Mouse (Mus musculus): ENCODE results near the gene Ntn5. TPM values are rescaled to one million over a fixed set of nuclear protein-coding genes. Genes with fewer than 3 reads are reported as not detected.
A peak's percentile ranks its signal among the peaks of the same experiment; 100 is the strongest.

The Ntn5 gene
- polyA plus RNA-seq, 2 experiments = 0.59 to 1.3 TPM

DNA sequence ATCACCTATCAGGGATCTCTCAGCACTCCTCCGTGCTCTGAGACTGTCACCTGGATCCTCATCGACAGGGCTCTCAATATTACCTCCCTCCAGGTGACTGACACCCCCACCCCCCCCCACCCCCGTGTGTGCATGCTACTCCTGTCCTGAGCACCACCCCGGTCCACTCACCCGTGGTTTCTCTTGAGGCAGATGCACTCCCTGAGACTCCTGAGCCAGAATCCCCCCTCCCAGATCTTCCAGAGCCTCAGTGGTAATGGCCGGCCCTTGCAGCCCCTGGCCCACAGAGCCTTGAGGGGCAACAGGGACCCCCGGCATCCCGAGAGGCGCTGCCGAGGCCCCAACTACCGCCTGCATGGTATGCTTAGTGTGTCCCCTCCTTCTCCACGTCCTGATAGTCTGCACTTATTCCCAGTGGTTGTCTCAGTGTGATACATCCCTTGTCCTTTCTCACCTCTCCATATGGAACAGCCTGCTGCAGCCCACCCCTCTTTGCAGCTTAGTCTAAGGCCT is 19.8 kb downstream of the Ntn5 start:
- H3K36me3 ChIP-seq (ENCODE audit: control insufficient read depth, insufficient read depth, low read length) = no peaks in the 10 kb centered on the region
- ATAC-seq (ENCODE audit: low FRiP score, low read depth) (no peak), DNase-seq (ENCODE audit: low spot score) (no peak)
- H3K4me2 ChIP-seq (replicated peaks; ENCODE audit: low read depth, low read length, severe bottlenecking) = peak overlapping the region; percentile 88
- H3K27ac ChIP-seq (replicated peaks; ENCODE audit: low read depth, low read length) = peak overlapping the region; percentile 67
- TF ChIP-seq POLR2A (IDR thresholded peaks at IDR 0.05; ENCODE audit: borderline replicate concordance, extremely low read depth, insufficient read depth, insufficient read length) = no peak
- 44% methylated on average over 12 of the region's 12 CpGs for WGBS
- peak overlapping the region; percentile 49; the same call in 1 of the 2 replicates for H3K9ac ChIP-seq (ENCODE audit: low read depth, low read length, severe bottlenecking)
- peaks cover 44% of the 10 kb centered on the region for H3K4me1 ChIP-seq (ENCODE audit: control insufficient read depth, insufficient read depth, low read length)
- peak overlapping the region; percentile 63 for H3K4me3 ChIP-seq (replicated peaks; ENCODE audit: low read length)
- no peaks in the 10 kb centered on the region for H3K9me3 ChIP-seq (ENCODE audit: control insufficient read depth, low read length)
- H3K27me3 ChIP-seq (ENCODE audit: control insufficient read depth, insufficient read depth, low read length) = peaks cover 17% of the 10 kb centered on the region; the same call in 1 of the 2 replicates

DNA sequence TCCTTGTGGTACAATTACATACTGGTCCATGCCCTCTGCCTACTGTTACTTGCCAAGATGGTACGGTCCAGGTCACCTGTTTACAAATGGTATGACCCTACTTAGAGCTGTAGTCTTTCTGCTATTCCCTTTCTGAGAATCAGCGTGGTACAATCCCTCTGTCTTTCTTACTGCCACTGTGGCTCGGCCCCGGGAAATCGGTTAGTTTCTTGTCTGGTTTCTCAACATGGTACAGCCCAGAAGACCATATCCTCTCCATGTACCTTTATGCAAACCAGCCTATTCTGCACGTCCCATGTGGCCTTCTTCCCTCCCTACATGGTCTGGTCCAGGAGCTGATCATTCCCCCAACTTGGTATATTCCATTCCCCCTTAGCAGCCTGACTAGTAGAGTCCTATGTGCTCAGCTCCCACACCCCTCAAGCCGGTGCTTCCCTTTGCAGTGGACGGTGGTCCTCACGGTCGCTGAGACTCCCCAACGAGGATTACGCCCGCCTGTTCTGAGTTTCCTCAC is 20.3 kb downstream of the Ntn5 start:
- DNase-seq (ENCODE audit: low spot score) (peak; percentile 79), ATAC-seq (ENCODE audit: low FRiP score, low read depth) (peak; percentile 27; the same call in 1 of the 2 replicates)
- peaks cover 3% of the 10 kb centered on the region for H3K36me3 ChIP-seq (ENCODE audit: control insufficient read depth, insufficient read depth, low read length)
- peaks cover 44% of the 10 kb centered on the region for H3K4me1 ChIP-seq (ENCODE audit: control insufficient read depth, insufficient read depth, low read length)
- peak overlapping the region; percentile 88 for H3K4me2 ChIP-seq (replicated peaks; ENCODE audit: low read depth, low read length, severe bottlenecking)
- peak overlapping the region; percentile 67 for H3K27ac ChIP-seq (replicated peaks; ENCODE audit: low read depth, low read length)
- no peaks in the 10 kb centered on the region for H3K9me3 ChIP-seq (ENCODE audit: control insufficient read depth, low read length)
- under 1% methylated on average over 13 of the region's 13 CpGs for WGBS
- peaks cover 15% of the 10 kb centered on the region; the same call in 1 of the 2 replicates for H3K27me3 ChIP-seq (ENCODE audit: control insufficient read depth, insufficient read depth, low read length)
- TF ChIP-seq POLR2A (IDR thresholded peaks at IDR 0.05; ENCODE audit: borderline replicate concordance, extremely low read depth, insufficient read depth, insufficient read length) = no peak
- H3K4me3 ChIP-seq (replicated peaks; ENCODE audit: low read length) = peak overlapping the region; percentile 63
- H3K9ac ChIP-seq (ENCODE audit: low read depth, low read length, severe bottlenecking) = peak overlapping the region; percentile 49

DNA sequence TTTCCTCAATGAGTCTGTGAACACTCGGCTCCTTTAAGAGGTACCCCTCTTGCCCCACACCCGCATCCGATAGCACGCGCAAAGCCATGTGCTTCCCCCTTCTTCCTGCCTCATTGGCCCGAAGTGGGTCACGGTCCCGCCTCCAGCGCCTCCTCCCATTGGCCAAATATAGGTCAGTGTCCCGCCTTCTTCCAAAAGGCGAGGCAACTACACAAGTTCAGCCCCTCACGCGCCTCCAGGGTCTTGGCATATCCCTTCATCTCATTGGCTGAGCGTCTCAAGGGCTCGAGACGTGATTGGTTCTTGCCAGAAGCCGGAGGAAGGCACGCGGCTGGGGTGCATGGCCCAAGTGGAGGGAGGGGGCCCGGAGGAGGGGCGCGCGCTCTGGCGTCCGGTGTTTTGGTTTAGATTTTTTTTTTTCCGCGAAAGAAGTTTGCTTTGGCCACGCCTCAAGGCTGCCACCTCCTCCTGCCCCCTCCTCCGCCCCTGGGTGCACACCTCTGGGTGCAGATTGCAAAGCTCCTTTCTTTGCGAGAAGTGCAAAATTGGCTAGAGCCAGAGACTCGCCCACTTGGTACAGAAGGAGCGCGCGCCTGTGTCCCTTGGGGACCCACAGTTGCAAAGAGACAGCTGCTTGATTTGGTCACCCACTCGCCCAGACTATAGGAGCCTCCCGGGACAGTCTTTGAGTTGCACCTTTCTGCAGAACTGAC is 21.1 kb downstream of the Ntn5 start, which contains the start of gene Dbp:
Dbp (plus strand) TSS at position 359 of the 713 bp plus-strand sequence.
- Histone ChIP-seq H3K4me2 (replicated peaks; ENCODE audit: low read depth, low read length, severe bottlenecking) (peak within 1 kb of the TSS; percentile 88), H3K36me3 (ENCODE audit: control insufficient read depth, insufficient read depth, low read length) (peaks cover 9% of the 10 kb centered on the region), H3K27me3 (ENCODE audit: control insufficient read depth, insufficient read depth, low read length) (peaks cover 8% of the 10 kb centered on the region; the same call in 1 of the 2 replicates), H3K4me3 (replicated peaks; ENCODE audit: low read length) (peak within 1 kb of the TSS; percentile 63), H3K9ac (ENCODE audit: low read depth, low read length, severe bottlenecking) (peak within 1 kb of the TSS; percentile 49), H3K9me3 (ENCODE audit: control insufficient read depth, low read length) (no peaks in the 10 kb centered on the region), H3K27ac (replicated peaks; ENCODE audit: low read depth, low read length) (peak within 1 kb of the TSS; percentile 79), H3K4me1 (ENCODE audit: control insufficient read depth, insufficient read depth, low read length) (peaks cover 42% of the 10 kb centered on the region)
- under 1% methylated on average over 35 of the region's 36 CpGs for WGBS
- ATAC-seq (ENCODE audit: low FRiP score, low read depth) (peak; percentile 91), DNase-seq (ENCODE audit: low spot score) (peak; percentile 99)
- no peak for TF ChIP-seq POLR2A (IDR thresholded peaks at IDR 0.05; ENCODE audit: borderline replicate concordance, extremely low read depth, insufficient read depth, insufficient read length)

DNA sequence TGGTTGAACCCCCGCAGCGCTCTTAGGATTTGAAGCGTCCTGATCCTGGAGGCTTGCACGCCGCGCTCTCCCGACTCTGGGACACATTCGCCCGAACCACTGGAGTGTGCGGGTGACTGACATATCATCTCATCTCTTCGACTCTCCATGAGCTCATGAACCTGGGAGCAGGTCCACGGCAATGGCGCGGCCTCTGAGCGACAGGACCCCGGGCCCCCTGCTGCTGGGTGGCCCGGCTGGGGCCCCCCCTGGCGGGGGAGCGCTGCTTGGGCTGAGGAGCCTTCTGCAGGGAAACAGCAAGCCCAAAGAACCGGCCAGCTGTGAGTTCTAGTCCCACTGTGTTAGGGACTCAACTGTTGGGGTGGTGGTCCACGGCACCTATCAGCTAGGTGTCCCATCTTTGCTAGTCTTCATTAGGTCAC is 21.6 kb downstream of the Ntn5 start:
- Histone ChIP-seq H3K4me3 (replicated peaks; ENCODE audit: low read length) (peak overlapping the region; percentile 63), H3K27me3 (ENCODE audit: control insufficient read depth, insufficient read depth, low read length) (0 out of 2 replicates have a peak, but pooled peaks cover 2% of the 10 kb centered on the region), H3K36me3 (ENCODE audit: control insufficient read depth, insufficient read depth, low read length) (peaks cover 14% of the 10 kb centered on the region), H3K27ac (replicated peaks; ENCODE audit: low read depth, low read length) (peak overlapping the region; percentile 79), H3K4me1 (ENCODE audit: control insufficient read depth, insufficient read depth, low read length) (peaks cover 37% of the 10 kb centered on the region), H3K9ac (ENCODE audit: low read depth, low read length, severe bottlenecking) (peak overlapping the region; percentile 44; the same call in 1 of the 2 replicates), H3K4me2 (replicated peaks; ENCODE audit: low read depth, low read length, severe bottlenecking) (peak overlapping the region; percentile 88), H3K9me3 (ENCODE audit: control insufficient read depth, low read length) (no peaks in the 10 kb centered on the region)
- no peak for TF ChIP-seq POLR2A (IDR thresholded peaks at IDR 0.05; ENCODE audit: borderline replicate concordance, extremely low read depth, insufficient read depth, insufficient read length)
- ATAC-seq (ENCODE audit: low FRiP score, low read depth) = no peak
- DNase-seq (ENCODE audit: low spot score) = peak; percentile 20
- WGBS = 2% methylated on average over 21 of the region's 21 CpGs

DNA sequence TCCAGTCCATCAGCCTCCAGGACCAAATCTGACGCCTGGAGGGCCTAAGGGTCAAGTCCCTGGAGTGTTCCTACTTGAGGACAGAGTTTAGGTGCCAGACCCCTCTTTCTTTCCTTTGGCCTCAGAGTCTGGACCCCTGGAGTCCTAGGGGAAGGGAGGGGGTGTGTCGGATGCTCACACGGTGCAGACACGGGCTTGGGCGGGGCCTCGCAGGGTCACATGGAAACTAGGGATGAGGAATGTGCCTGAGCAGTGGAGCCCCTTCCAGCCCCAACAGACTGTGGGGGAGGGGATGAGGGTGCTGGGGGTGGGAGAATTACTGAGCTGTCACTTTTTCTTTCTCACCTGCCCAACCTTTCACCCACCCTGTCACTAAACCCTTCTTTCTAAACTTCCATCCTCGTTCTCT is 22.1 kb downstream of the Ntn5 start:
- peak; percentile 52 for DNase-seq (ENCODE audit: low spot score)
- Histone ChIP-seq H3K36me3 (ENCODE audit: control insufficient read depth, insufficient read depth, low read length) (peaks cover 18% of the 10 kb centered on the region), H3K27ac (replicated peaks; ENCODE audit: low read depth, low read length) (peak overlapping the region; percentile 79; the same call in 1 of the 2 replicates), H3K4me1 (ENCODE audit: control insufficient read depth, insufficient read depth, low read length) (peaks cover 35% of the 10 kb centered on the region), H3K27me3 (ENCODE audit: control insufficient read depth, insufficient read depth, low read length) (no peaks in the 10 kb centered on the region), H3K9me3 (ENCODE audit: control insufficient read depth, low read length) (no peaks in the 10 kb centered on the region), H3K4me2 (replicated peaks; ENCODE audit: low read depth, low read length, severe bottlenecking) (peak overlapping the region; percentile 88), H3K4me3 (replicated peaks; ENCODE audit: low read length) (peak overlapping the region; percentile 63), H3K9ac (ENCODE audit: low read depth, low read length, severe bottlenecking) (peak overlapping the region; percentile 44; the same call in 1 of the 2 replicates)
- ATAC-seq (ENCODE audit: low FRiP score, low read depth) = no peak
- WGBS = 1% methylated on average over 7 of the region's 7 CpGs
- TF ChIP-seq POLR2A (IDR thresholded peaks at IDR 0.05; ENCODE audit: borderline replicate concordance, extremely low read depth, insufficient read depth, insufficient read length) = no peak

Measured in limb, embryonic 14.5 days (tissue).